Mouse (Mus musculus): ENCODE results near the gene Cbfa2t3. TPM values are rescaled to one million over a fixed set of nuclear protein-coding genes. Genes with fewer than 3 reads are reported as not detected.
A peak's percentile ranks its signal among the peaks of the same experiment; 100 is the strongest.

The Cbfa2t3 gene
- polyA plus RNA-seq, 1 experiment from 2014 or later: 4.7 TPM

DNA sequence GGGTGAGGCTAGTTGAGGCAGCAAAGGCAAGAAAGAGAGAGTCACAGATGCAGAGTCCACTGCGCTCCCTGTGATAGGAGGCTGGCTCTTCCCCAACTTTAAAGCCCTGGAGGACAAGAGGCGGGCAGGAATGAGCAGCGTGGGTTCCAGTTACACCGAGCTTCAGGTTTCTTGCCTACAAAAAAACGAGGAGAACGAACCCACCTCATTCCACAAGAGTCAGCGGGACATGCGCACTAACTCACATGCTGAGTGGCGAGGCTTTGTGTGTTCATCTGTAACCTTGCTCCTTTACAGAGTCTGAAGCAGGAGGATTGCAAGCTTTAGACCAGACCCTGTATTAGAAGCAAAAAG, 40.1 kb downstream of the Cbfa2t3 start:
- no peak overlapping the region for H3K4me2 ChIP-seq
- 67% methylated on average over 9 of the region's 9 CpGs for WGBS
- no peaks in the 10 kb centered on the region for H3K36me3 ChIP-seq (ENCODE audit: insufficient read depth)
- H3K4me1 ChIP-seq (ENCODE audit: insufficient read depth): peaks cover 29% of the 10 kb centered on the region
- no peaks in the 10 kb centered on the region for H3K9me3 ChIP-seq (ENCODE audit: low read depth, low read length)
- H3K9ac ChIP-seq: no peak overlapping the region
- no peak for TF ChIP-seq CTCF (IDR thresholded peaks at IDR 0.05; ENCODE audit: low read depth)
- ATAC-seq (ENCODE audit: insufficient read depth): no peak
- DNase-seq: no peak
- H3K4me3 ChIP-seq (ENCODE audit: low read depth, low read length): no peak overlapping the region
- H3K27me3 ChIP-seq (ENCODE audit: insufficient read depth, low read length): no peaks in the 10 kb centered on the region
- H3K27ac ChIP-seq (ENCODE audit: low read depth): no peak overlapping the region

DNA sequence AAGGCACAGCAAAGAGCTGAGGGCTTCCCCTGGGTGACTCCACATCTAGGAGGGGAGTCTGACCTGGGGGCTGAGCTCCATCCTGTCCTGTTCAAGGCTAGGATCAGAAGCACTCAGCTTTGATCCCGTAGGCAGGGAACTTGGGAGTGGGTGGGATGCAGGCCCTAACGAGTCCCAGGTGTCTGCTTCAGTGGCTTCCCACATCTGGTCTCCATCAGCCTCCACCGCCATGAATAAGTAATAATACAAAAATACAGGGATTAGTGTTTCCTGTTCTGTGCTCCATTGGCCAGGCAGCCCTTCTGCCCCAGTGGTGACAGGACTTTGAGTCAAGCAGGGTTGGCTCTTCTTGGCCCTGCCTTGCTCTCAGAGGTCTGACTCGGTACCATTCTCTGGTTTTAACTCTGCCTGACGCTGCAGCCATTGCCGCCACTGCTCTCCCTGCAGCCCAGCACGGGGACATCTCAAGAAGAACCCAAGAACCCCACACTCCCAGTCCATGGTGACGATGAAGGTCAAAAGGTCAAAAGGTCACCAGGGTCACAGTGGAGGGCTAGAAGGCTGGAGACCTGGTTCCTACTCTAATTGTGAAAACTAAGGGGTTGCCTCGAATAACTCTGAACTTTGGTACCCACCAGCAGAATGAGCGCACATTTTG, 40.6 kb downstream of the Cbfa2t3 start:
- WGBS: 63% methylated on average over 10 of the region's 10 CpGs
- H3K36me3 ChIP-seq (ENCODE audit: insufficient read depth): no peaks in the 10 kb centered on the region
- no peak overlapping the region for H3K4me2 ChIP-seq
- no peak overlapping the region for H3K9ac ChIP-seq
- H3K4me3 ChIP-seq (ENCODE audit: low read depth, low read length): no peak overlapping the region
- H3K9me3 ChIP-seq (ENCODE audit: low read depth, low read length): no peaks in the 10 kb centered on the region
- no peak overlapping the region for H3K27ac ChIP-seq (ENCODE audit: low read depth)
- no peak for TF ChIP-seq CTCF (IDR thresholded peaks at IDR 0.05; ENCODE audit: low read depth)
- H3K27me3 ChIP-seq (ENCODE audit: insufficient read depth, low read length): no peaks in the 10 kb centered on the region
- DNase-seq: no peak
- peaks cover 29% of the 10 kb centered on the region for H3K4me1 ChIP-seq (ENCODE audit: insufficient read depth)
- ATAC-seq (ENCODE audit: insufficient read depth): no peak

DNA sequence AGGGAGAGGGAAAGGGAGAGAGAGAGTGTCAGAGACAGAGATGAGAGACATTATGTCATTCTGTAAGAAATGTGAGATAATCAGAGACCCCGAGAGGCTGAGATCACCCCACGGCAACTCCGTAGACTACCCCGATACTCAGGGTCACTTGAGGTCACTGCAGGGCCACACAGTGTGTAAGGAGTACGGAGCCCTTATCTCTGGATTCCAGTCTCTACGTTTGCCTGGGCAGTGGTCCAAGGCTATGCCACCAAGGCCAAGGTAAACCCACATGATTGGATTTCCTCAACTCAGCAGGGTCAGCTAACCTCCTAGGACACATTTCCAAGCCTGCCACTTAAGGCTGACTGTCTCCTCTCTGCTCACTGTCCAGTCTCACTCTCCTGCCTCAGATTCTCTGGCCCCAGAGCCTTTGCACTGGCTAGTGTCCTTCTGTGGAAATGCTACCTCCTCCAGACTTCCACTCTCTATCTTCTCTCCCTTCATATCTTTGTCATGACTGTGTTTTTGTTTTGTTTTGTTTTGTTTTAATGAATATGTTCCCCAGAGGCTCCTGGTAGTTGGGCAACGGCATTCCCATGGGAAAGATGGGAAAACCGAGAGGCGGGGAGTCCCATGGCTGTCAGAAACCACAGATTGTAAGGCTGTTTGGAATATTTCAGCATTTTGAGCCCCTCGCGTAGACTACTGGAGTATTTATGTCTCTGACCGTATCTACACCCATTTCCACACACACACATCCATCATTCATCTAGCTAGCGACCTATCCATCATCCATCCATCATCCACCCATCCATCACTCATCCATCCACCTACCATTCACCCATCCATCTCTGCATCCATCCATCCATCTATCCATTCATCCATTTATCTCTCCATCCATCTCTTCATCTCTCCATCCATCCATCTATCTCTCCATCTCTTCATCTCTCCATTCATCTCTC, 42.6 kb downstream of the Cbfa2t3 start:
- WGBS: 53% methylated on average over 13 of the region's 13 CpGs

DNA sequence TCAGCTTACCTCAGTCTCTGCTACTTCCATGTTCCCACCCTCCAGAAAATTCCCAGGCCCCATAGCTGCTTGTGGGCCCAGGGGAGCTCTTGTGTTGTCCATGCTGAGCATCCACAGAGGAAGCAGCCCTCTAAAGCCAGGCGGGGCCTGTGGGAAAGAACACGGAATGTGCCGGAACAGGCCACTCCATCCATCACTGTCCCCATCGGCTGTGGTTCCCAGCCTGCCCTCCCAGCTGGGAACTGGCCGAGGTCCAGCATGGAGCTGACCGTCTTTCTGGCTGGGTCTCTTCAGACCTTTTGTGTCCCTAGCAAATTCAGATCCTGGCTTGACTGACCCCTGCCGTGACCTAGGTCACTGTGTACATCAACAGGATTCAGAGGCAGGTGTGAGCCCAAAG, 44.1 kb downstream of the Cbfa2t3 start:
- H3K27ac ChIP-seq (ENCODE audit: low read depth): no peak overlapping the region

More for the DNA sequence above, 42.6 kb downstream of the Cbfa2t3 start:
- no peaks in the 10 kb centered on the region for H3K9me3 ChIP-seq (ENCODE audit: low read depth, low read length)
- H3K4me3 ChIP-seq (ENCODE audit: low read depth, low read length): no peak overlapping the region
- H3K27ac ChIP-seq (ENCODE audit: low read depth): no peak overlapping the region
- H3K27me3 ChIP-seq (ENCODE audit: insufficient read depth, low read length): no peaks in the 10 kb centered on the region
- TF ChIP-seq CTCF (IDR thresholded peaks at IDR 0.05; ENCODE audit: low read depth): no peak
- H3K4me2 ChIP-seq: no peak overlapping the region
- ATAC-seq (ENCODE audit: insufficient read depth) (no peak), DNase-seq (no peak)
- no peaks in the 10 kb centered on the region for H3K36me3 ChIP-seq (ENCODE audit: insufficient read depth)
- no peak overlapping the region for H3K9ac ChIP-seq
- peaks cover 27% of the 10 kb centered on the region for H3K4me1 ChIP-seq (ENCODE audit: insufficient read depth)

DNA sequence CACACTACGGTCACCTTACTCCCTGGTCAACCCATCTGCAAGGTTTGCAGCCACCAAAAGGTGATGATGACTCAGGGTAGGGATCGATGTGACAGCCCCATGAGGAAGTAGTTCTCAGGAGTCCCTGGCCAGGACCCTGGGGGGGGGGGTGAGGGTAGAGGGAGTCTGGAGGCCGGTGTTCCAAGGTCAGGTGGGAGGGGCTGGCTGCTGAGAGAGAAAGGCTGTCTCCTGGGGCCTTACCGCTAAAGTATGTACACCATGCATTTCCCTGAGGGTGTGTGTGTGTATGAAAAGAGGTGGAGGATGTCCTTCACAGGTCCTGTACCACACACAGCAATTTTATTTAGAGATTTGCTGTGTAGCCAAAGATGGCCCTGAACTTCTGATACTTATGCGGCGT, 46.3 kb downstream of the Cbfa2t3 start:
- H3K27ac ChIP-seq (ENCODE audit: low read depth): no peak overlapping the region
- DNase-seq (no peak), ATAC-seq (ENCODE audit: insufficient read depth) (no peak)
- peaks cover 17% of the 10 kb centered on the region for H3K4me1 ChIP-seq (ENCODE audit: insufficient read depth)
- H3K9ac ChIP-seq: no peak overlapping the region
- no peak for TF ChIP-seq CTCF (IDR thresholded peaks at IDR 0.05; ENCODE audit: low read depth)
- 53% methylated on average over 6 of the region's 6 CpGs for WGBS
- no peak overlapping the region for H3K4me3 ChIP-seq (ENCODE audit: low read depth, low read length)
- 0 out of 2 replicates have a peak, but pooled peaks cover 3% of the 10 kb centered on the region for H3K36me3 ChIP-seq (ENCODE audit: insufficient read depth)
- no peaks in the 10 kb centered on the region for H3K9me3 ChIP-seq (ENCODE audit: low read depth, low read length)
- no peak overlapping the region for H3K4me2 ChIP-seq
- H3K27me3 ChIP-seq (ENCODE audit: insufficient read depth, low read length): no peaks in the 10 kb centered on the region

More for the DNA sequence above, 44.1 kb downstream of the Cbfa2t3 start:
- Histone ChIP-seq H3K36me3 (ENCODE audit: insufficient read depth) (no peaks in the 10 kb centered on the region), H3K9ac (no peak overlapping the region), H3K4me2 (no peak overlapping the region), H3K4me1 (ENCODE audit: insufficient read depth) (peaks cover 25% of the 10 kb centered on the region), H3K9me3 (ENCODE audit: low read depth, low read length) (no peaks in the 10 kb centered on the region), H3K27me3 (ENCODE audit: insufficient read depth, low read length) (no peaks in the 10 kb centered on the region), H3K4me3 (ENCODE audit: low read depth, low read length) (no peak overlapping the region)
- DNase-seq: peak; percentile 83
- ATAC-seq (ENCODE audit: insufficient read depth): peak; percentile 71
- 15% methylated on average over 7 of the region's 7 CpGs for WGBS
- TF ChIP-seq CTCF (IDR thresholded peaks at IDR 0.05; ENCODE audit: low read depth): no peak

DNA sequence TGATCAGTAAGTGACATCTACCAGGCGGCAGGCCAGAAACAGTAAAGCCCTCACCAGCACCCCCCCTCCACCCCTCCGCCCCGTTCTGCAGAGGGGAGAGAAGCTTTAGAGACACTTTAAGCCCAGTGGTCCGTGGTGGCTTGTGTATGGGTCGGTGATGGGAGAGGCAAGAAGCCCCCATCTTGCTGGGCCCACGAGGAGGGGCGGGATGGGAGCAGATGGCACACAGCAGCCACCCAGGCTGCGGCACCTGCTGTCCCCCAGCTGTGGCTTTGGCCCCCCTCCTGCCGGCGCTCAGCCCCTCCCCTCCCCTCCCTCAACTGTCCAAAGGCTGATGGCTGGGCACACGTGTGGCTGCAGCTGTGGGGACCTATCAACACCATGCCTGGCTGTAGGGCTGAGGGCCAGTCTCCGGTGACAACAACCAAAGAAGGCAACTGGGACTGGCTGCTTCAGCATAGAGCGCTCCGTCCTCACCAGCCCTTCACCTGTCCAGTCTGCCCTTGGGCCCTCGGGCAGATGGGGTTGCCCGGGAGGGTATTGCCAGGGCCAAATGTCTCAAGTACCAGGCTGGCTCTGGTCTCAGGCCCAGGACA, 47.5 kb downstream of the Cbfa2t3 start:
- H3K9ac ChIP-seq: no peak overlapping the region
- H3K4me3 ChIP-seq (ENCODE audit: low read depth, low read length): no peak overlapping the region
- 0 out of 2 replicates have a peak, but pooled peaks cover 3% of the 10 kb centered on the region for H3K36me3 ChIP-seq (ENCODE audit: insufficient read depth)
- no peak overlapping the region for H3K4me2 ChIP-seq
- H3K9me3 ChIP-seq (ENCODE audit: low read depth, low read length): no peaks in the 10 kb centered on the region
- H3K27ac ChIP-seq (ENCODE audit: low read depth): no peak overlapping the region
- TF ChIP-seq CTCF (IDR thresholded peaks at IDR 0.05; ENCODE audit: low read depth): no peak
- ATAC-seq (ENCODE audit: insufficient read depth) (no peak), DNase-seq (no peak)
- WGBS: 70% methylated on average over 16 of the region's 16 CpGs
- peaks cover 17% of the 10 kb centered on the region for H3K4me1 ChIP-seq (ENCODE audit: insufficient read depth)
- no peaks in the 10 kb centered on the region for H3K27me3 ChIP-seq (ENCODE audit: insufficient read depth, low read length)
